Mouse (Mus musculus) CH12.LX (cell line): ENCODE data around the gene Cxcl12.

Experiments used
- CTCF ChIP-seq, 2 experiments: IDR thresholded peaks in 1 of 2; conservative IDR thresholded peaks in 1 of 2; 2 replicates each; pipeline ENCODE4 v1.5.1; 2011 to 2012; ENCODE audit warnings: low read depth in 2 of 2, low read length in 2 of 2, improper control_type of control experiment in 1 of 2, inconsistent platforms in 1 of 2, mild to moderate bottlenecking in 1 of 2, moderate library complexity in 1 of 2
- MAX ChIP-seq: IDR thresholded peaks from 2 replicates; pipeline ENCODE4 v1.6.1; 2011; ENCODE audit warnings: low read length, improper control_type of control experiment
- SMC3 ChIP-seq: IDR thresholded peaks from 2 replicates; pipeline ENCODE4 v1.6.1; 2011; ENCODE audit warnings: low read depth, low read length, improper control_type of control experiment
- ZC3H11A ChIP-seq: IDR thresholded peaks from 2 replicates; pipeline ENCODE4 v1.6.1; 2012; ENCODE audit warnings: low read depth, mild to moderate bottlenecking, inconsistent platforms, low read length, improper control_type of control experiment

DNA sequence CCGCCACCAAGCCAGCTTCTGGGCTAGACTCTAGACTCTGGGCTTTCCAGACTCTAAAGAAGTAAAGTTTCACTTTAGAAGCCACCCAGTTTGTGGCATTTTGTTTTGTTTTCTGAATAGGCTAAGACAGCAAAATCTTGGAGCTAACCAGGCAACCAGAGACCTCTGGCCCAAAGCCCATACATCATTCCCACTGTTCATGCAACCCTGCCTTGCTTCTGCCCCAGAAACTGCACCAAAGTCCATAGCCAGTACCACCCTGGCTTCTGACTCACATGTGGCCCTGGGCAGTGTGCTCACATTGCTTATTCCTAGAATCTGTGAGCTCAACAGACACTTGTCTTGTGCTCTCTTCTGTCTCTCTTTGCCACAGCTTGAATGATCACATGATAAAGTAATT lies 39.0 kb downstream of the Cxcl12 start:
- TF ChIP-seq CTCF (conservative IDR thresholded peaks at IDR 0.05 in 1 of 2, IDR thresholded peaks at IDR 0.05 in 1 of 2; ENCODE audit: low read depth in 2 of 2, low read length in 2 of 2) (no peak), MAX (no peak), SMC3 (no peak), ZC3H11A (no peak)
